Mouse (Mus musculus) mature B cell (primary cell): ENCODE measurements around the gene Gm21149.
"Not testable (repeated sequence)": the region's sequence is repeated elsewhere in the genome, so short reads cannot be mapped to it uniquely, and the experiment has no call there.

Source experiments
- in situ Hi-C: fragments of 300-500 bp; cut with MboI; formaldehyde crosslinking; loops from 2 replicates; pipeline ENCODE4 v1.14.3; 2019

Gene Gm21149

DNA sequence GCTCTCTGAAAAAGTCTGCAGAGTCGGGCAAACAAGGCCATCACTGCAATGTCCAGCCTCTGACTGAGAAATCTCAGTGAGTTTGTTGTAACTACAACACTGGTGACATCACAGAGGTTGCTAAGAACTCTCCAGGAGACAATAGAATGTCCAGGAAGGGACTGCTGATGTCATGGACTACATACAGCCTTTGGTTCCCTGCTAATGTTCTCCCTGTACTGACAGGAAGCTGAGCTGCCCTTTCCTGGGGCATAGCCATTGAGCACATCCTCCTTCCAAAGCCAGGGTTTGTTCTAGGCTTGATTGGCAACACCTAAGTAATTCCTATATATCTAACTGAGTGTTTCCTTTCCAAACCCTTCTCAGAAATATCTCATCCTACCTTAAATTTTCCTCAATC is at the start of gene Gm21149:
TSS of gene Gm21149 (minus strand) at position 101 of the 400 bp plus-strand sequence.
- in situ Hi-C loops, result not testable (repeated sequence)

DNA sequence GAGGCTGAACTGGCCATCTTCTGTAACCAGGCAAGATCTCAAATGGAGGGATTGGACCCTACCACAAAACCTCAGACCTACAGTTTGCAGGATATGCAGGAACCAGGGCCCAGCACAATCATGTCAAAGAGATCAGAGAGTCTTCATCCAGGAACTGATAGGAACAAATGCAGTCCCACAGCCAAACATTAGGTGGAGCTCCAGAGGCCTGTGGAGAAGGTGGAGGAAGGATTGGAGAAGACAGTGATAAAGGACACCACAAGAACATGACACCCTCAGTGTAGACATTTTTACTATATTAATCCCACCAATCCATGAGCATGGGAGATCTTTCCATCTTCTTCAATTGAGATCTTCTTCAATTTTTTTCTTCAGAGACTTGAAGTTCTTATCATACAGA is 46.1 kb upstream of the Gm21149 start:
- in situ Hi-C loops, result not testable (repeated sequence)

DNA sequence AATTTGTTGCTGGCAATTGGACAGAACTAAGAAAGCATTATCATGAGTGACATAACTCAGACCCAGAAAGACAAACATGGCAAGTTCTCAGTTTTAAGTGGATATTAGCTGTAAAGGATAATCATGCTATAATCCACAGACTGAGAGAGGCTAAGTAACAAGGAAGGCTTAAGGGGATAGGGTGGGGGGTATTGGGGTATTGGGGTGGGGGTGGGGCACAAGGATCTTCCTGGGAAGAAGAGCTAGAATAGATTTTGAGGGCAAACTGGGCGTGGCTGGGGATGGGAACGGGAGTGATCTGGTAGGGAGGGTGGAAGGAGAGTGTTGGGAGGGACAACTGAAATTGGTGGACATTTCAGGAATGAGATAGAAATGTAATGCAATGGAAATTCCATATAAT is 45.7 kb upstream of the Gm21149 start:
- in situ Hi-C loops, result not testable (repeated sequence)

- in situ Hi-C loops, result not testable (repeated sequence)
These were observed 44.1 kb upstream of the Gm21149 start for GRCm38 (mm10) chr5:15520418-15520817.

DNA sequence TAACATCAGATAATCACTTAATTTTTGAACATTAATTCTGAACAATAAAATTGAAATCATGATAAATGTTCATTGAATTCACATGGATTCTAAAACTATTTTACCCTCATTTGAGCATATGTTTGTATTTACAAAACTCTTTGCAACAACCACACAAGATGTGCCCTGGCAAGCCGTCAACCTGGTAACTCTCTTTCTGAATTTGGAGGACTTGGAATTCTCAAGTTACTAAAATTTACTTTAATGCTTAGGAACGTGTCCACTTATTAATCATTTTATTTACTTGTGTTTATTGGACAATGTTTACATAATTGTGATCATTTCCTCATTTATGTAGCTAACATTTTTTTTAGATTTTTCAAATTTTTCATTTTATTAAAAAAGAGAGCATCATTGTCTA is 40.8 kb upstream of the Gm21149 start:
- in situ Hi-C loops, result not testable (repeated sequence)

DNA sequence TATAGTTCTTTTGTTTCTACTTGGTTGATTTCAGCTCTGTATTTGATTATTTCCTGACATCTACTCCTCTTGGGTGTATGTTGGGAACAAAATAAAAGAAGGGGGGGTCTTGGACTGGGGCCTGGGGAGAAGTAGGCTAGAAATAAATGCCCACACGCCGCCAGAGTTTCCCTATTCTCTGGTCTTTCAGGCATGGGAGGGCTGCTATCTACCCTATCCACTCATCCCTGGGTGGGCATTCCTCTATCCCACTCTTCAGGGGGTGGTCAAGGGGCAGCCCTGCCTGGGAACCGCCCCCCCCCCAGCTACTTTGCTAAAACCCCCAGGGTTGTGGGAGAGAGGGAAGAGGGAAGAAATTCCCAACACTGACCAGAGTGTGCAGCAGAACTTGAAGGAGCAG is 35.9 kb upstream of the Gm21149 start:
- in situ Hi-C loops, result not testable (repeated sequence)

GRCm38 (mm10) chr5:15509911-15510310 is 33.6 kb upstream of the Gm21149 start:
- in situ Hi-C loops, result not testable (repeated sequence)

- in situ Hi-C loops, result not testable (repeated sequence)
These were observed 32.4 kb upstream of the Gm21149 start for GRCm38 (mm10) chr5:15508460-15509451.

DNA sequence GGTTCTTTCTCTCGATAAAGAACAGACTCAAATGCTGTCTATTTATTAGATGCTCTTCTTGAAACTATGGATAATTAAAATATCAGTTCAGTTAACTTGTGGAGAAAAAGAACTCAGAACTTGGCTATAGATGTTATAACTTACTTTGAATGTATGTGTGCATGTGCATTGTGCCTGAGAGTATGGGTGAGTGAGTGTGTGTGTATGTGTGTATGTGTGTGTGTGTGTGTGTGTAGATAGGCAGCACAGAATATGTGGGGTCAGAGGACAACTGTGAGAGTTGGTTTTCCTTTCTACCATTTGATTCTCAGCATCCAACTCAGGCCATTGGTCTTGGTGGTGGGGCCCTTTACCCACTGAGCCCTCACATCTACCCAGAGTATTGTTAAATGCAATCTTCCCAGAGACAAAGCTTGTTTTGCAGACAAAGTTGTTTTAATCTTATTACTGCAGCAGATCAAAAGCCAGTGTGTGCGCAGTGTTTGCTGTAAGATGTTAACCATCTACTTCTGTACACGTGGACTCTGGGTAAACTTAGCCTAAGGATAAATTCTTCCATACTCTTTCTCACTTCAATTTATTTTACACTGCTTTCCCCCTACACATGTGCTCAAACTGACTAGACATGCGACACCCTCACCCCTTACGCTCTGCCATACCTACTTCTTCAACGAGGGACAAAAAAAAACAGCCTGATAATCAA is 31.6 kb upstream of the Gm21149 start:
- in situ Hi-C loops, result not testable (repeated sequence)

GRCm38 (mm10) chr5:15507309-15507619 is 30.9 kb upstream of the Gm21149 start:
- in situ Hi-C loops, result no loop called here

DNA sequence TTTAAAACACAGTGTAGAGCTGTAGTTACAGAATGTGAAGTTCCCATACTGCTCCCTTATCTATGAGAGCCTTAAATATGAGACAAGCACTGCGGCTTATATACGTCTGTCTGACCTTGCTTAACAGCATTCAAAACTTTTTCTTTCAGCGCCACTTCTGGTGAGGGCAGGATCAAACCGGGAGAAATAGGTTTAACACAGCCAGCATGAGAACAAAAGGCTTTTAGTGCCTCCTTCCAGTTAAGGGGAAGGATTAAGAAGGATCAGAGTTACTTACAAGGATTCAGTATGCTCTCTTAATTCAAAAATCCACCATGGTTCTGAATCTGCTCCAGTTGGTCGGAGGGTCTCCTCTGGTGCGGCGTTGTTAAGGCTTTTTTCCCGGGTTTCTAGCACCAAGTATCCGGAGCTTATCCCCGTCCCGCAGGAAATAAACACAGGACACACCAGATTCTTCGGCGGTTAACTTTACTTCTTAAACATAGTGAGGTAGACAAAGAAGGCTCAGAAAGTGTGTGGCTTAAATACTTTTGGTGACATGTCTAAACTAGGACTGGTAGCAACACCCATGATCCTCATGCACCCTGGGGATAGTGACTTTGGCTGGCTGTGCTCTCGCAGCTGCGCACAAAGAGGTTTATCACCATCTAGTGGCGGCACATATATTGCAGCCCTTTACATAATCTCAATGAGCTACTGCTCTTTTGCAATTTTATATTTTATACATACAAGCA is 30.4 kb upstream of the Gm21149 start:
- in situ Hi-C loops, result no loop called here

- in situ Hi-C loops, result not testable (repeated sequence)
These were observed 22.6 kb upstream of the Gm21149 start for GRCm38 (mm10) chr5:15498774-15499400.

GRCm38 (mm10) chr5:15498350-15498749 is 22.0 kb upstream of the Gm21149 start:
- in situ Hi-C loops, result not testable (repeated sequence)

DNA sequence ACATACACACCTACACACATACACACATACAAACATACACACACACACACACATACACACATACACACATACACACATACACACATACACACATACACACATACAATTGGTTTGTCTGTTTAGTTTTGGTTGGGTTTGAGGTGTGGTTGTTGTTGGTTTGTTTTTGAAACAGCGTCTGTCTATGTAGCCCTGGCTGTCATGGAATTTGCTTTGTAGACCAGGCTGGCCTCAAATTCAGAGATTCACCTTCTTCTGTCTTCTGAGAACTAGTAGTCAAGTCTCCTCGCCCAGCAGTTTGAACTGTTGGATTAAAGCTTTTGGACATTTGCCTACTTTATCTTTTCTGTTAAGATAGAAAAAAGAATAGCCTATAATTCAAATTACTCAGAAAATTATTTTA is 14.6 kb upstream of the Gm21149 start:
- in situ Hi-C loops, result not testable (repeated sequence)

- in situ Hi-C loops, result no loop called here
These were observed 12.4 kb upstream of the Gm21149 start for GRCm38 (mm10) chr5:15488743-15489142.

DNA sequence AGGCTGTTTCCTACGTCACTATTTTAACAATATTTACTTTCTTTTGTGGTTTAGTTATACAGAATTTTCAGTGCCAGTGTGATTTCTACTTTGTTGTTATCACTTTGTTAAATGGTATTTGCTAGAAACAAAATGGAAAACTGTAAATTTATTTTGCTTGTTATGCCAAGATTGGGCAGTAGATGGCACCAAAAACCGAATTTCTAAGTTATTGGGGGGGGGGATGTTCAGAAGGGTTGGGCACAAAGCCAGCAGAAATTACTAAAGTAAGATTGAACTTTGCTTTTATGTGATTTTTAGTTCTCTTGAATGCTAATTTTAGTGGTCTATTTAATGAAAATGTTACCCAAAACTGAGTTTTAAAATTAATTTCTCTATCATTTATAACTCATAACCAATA is 8.3 kb upstream of the Gm21149 start:
- in situ Hi-C loops, result not testable (repeated sequence)

DNA sequence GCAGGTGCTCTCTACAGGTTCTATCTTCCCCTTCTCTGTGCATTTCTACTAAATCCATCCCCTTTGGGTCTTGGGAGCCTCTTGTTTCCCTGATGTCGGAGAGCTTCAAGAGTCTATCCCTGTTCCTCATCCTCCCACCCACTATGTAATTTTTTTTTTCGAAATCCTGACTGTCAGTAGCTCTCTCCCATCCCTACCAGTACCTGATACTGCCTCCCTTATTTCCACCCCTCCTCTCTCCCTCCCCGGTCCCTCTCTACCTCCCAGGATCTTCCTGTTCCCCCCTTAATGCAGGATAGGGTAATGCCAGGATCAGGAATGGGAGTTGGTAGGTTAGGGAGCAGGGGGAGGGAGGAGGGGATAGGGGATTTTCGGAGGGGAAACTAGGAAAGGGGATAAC is 7.3 kb upstream of the Gm21149 start:
- in situ Hi-C loops, result not testable (repeated sequence)

DNA sequence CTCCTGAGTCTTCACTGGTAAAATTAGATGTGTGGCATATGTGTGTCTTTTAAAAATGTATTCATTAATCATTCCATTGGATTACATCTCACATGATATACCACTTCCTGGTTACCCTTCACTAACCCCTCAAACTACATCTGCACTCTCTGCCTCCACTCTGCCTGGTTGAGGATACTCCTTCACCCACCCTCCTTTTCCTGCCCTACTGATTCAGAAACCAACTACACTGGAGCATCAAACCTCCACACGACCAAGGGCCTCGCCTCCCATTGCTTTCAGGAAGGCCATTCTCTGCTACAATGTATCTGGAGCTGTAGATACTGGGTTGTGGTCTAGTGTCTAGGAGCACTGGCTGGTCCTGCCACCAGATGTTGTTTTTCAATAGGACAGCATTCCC is 6.5 kb upstream of the Gm21149 start:
- in situ Hi-C loops, result not testable (repeated sequence)

- in situ Hi-C loops, result not testable (repeated sequence)
These were observed 6.2 kb downstream of the Gm21149 start for GRCm38 (mm10) chr5:15470141-15470540.

- in situ Hi-C loops, result not testable (repeated sequence)
These were observed 8.6 kb downstream of the Gm21149 start for GRCm38 (mm10) chr5:15467768-15468167.

DNA sequence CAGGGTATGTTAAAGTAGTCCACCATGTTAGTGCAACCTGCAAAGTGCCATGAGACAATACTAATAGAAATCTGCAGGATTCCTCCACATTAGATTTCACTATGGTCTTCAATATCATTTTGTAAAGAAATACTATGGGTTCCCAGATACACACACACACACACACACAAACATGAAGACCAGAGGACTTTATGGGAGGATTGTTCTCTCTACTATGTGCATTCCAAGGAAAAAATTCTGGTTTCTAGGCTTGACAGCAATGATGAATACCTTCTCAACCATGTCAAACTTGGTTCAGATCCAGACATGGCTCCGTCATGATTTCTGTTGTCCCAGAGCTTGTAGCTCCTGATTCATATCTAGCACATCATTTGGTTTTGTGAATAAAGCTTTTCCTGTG is 10.1 kb downstream of the Gm21149 start:
- in situ Hi-C loops, result not testable (repeated sequence)

- in situ Hi-C loops, result not testable (repeated sequence)
These were observed 12.8 kb downstream of the Gm21149 start for GRCm38 (mm10) chr5:15463561-15463960.
